Mouse (Mus musculus): ENCODE results near the gene Bcas3.

DNA sequence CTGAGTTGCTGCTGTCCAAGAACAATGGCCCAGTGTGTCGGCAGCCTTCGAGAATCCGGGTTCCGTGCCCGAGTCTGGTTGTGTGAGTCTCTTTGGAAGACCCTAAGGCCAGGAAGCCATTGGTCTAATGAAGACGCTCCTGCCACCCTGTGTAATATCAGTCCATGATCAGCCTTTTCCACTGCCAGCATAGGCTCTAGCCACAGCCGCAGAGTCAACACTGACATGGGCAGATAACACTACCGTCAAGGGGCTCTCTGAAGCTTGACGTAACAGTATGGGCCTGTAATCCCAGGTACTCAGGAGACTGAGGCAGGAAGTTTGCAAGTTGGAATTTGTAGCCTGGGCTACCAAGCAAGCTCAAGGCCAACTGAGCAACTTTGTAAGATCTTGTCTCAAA lies 405.9 kb downstream of the Bcas3 start:
- TF ChIP-seq CTCF (IDR thresholded peaks at IDR 0.05; ENCODE audit: extremely low read depth, insufficient read depth, insufficient read length, insufficient replicate concordance): no peak
- TF ChIP-seq POLR2A (IDR thresholded peaks at IDR 0.05; ENCODE audit: low read depth, low read length): no peak
